Mouse (Mus musculus): ENCODE data around the gene Ythdf2. TPM values are rescaled to one million over a fixed set of nuclear protein-coding genes. Genes with fewer than 3 reads are reported as not detected.
"Not testable (repeated sequence)": the region's sequence is repeated elsewhere in the genome, so short reads cannot be mapped to it uniquely, and the experiment has no call there.

The Ythdf2 gene
- polyA plus RNA-seq (2012; rRNA removed), result 19.2 and 21.2 TPM in 2 replicates

DNA sequence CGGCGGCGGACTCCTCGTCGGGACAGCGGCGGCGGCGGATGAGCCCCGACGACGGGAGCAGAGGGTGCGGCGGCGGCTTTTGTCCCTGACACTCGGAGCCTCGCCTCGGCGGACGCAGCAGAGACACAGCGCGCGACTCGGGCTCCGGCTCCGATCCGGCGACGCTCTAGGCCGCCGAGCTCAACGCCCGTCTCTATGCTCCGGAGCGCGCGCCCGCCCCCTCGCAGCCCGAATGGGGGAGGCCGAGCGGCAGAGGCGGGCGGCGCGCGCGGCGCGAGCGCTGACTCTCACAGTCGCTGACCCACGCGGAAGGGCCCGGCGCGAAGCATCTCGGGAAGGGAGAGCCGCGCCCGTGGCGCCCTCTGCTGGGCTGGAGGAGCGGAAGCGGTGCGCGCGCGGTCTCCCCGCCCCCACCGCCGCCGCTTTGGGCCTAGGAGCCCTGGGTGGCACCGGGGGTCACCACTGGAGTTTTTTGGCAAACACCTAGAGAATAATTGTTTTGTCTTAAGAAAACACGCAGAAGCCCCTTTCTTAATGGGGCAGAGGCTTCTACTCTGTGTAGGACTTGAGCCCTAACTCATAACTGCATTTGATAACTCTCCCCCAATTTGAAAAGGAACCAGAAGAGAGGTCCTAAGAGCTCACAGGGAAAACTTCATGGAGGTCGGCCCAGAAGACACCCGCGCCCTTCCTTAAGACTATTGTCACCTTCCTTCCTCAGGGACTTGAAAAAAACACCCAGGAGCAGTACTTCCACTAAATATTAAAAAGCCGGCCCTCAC is at the start of gene Ythdf2:
Gene Ythdf2, minus strand, starts transcription at position 351 of the 782 bp plus-strand sequence.
- DNase-seq (ENCODE audit: low read depth), result no peak

DNA sequence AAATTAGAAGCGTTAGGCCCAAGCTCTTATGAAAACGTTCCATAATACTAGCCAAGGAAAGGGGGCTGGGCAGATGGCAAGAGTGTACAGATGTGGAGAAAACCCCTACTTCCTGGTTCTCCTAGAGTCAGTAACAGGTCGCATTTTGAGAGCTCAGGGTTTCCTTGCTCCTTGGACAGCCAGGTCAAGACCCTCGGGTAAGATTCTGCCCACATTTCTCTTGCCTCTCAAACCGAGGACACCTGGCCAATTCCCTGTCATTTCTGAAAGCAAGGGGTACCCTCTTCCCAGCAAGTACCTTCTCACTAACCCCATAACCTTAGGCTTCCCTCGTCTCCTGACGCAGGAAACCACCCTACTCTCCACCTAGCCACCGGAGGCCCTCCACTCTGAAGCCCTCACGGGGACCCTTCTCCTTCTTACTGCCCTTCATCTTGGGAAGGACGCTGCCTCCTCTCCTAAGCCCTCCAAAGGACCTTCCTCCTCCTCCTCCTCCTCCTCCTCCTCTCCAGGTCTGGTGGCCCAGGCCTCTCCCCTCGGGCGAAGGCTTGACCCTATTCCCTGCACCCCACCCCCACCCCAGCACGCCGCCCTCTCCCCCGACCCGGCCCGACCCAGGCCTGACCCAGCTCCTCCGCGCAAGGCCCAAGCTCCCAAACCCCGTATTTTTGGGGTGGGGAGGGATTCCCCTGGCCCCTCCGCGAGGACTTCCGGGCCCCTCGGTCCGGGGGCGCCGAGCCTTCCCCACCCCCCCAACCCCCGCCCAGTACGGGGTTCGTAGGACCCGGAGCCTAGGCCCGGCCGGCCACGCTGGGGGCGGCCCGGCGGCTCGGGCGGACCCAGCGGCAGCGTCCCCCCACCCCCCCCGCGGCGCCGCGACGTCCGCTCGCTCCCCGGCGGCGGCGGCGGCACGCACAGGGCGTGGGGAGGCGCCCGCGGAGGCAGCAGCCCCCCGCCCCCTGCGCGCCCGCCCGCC is 48.6 kb upstream of the Ythdf2 start:
- no peak for DNase-seq (ENCODE audit: low read depth)

DNA sequence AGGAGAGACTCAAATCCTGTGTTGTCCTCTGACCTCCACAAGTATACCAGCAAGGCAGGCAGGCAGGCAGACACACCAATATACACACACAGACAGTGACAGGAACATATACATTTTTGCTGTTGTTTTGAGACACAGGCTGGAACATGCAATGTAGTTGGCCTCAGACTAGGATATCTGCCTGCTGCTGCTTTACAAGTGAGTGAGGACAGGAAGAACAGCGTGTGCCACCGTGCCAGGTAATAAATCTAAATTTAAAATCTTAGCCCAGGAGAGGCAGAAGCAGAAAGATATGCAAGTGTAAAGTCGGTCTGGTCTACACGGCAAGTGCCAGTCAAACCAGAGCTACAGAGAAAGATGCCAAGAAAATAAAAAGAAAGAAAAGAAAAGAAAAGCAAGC is 47.1 kb upstream of the Ythdf2 start:
- no peak for DNase-seq (ENCODE audit: low read depth)

DNA sequence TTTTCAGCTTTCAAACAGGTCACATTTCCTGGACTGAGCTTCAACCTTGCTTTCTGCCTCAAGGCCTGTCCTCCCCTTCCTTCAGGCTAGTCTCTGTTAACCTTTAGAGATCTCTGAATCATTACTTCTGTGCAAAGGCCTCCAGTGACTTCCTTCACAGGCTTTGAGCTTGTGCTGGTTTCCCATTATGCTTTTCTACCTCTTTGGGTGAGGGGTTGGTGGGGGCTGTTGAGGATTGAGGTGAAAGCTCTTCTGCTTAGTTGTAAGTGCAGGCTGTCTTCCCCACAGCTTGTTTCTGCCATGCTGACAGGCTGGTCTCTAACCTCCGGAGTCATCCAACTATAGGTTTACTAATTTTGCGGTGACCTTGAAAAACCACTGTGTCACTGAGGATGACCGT is 44.3 kb upstream of the Ythdf2 start:
- DNase-seq (ENCODE audit: low read depth), result no peak

DNA sequence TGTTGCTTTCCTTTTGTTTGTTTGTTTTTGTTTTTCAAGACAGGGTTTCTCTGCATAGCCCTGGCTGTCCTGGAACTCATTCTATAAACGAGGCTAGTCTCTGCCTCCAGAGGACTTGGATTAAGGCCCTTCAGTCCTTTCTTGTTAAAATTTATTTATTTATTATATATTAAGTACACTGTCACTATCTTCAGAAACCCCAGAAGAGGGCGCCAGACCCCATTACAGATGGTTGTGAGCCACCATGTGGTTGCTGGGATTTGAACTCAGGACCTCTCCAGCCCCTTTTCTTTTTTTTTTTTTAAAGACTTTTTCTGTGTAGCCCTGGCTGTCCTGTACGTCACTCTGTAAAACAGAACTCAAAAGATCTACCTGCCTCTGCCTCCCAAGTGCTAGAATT is 42.9 kb upstream of the Ythdf2 start:
- no peak for DNase-seq (ENCODE audit: low read depth)

DNA sequence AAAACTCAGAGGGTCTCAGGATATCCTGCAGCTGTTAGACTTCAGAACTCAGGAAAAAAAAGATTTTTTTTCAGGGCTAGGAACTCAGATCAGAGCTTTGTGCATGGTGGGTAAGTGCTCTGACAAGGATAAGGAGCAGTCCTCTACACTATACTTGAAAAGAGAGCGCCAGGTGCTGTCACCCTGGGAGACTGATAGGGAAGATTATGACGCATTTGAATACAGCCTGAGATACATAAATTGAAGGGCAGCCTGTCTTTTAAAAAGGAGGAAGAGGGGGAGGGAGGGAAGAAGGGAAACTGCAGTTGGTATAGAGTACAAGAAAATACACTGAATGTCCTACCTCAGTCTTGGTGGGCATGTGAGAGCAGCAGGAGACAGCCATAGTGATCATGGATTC is 41.5 kb upstream of the Ythdf2 start:
- DNase-seq (ENCODE audit: low read depth), result no peak

DNA sequence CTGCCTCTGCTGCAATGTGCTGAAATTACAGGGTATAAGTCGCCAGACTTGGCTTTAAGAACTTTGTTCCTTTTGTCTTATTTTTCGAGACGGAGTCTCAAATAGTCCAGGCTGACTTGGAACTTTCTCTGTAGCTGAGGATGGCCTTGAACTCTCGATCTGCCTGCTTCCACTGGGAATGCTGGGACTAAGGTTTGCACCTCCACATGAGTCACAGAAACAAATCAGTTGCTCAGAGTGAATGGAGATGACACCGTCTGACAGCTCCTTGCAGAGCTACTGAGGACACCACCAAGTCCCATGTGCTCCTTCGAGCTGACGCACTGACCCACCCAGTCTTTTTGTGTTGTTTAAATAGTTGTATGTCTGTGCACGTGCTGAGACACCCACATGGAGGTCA is 41.0 kb upstream of the Ythdf2 start:
- no peak for DNase-seq (ENCODE audit: low read depth)

DNA sequence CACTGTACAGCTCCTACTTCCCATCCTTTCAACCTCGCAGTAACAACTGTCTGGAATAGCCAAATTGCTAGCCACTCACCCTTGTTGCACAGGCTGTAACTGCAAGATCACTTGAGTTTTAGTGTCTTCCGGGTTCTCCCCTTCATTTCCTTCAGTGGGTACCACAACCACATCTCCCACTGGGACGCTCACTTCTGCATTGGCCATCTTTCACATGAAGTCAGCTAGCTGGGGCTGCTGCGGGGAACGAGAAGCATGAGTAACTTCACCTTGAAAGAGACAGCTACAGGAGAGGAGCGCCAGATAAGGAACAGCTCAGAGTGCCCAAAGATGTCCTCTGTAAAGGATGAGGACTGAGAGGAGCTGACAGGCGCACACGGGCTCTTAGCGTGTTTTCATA is 39.5 kb upstream of the Ythdf2 start:
- DNase-seq (ENCODE audit: low read depth), result no peak

DNA sequence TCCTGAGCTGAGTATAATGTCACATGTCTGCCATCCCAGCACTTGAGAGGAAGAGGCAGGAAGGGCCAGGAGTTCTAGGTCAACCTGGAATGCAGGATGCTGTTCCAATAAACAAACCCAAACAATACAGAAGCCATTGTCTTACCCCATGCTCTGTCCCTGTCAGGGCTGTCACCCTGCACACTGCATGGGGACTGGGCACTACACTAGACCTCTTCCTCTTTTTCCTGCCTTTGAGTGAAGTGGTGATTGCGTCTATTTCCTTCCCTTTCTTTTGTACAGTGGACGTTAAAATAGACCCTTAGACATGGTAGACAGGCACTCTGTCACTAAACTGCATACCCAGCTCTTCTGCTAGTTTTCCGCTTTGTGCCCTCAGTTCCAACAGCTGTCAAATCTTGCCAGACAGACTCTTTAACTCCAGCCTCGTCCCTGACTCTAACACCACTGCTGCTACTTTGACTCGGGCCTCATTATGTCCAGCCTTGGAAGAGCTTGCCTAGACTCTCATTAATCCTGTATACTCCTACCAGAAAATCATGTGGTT is 35.4 kb upstream of the Ythdf2 start:
- DNase-seq (ENCODE audit: low read depth), result no peak

DNA sequence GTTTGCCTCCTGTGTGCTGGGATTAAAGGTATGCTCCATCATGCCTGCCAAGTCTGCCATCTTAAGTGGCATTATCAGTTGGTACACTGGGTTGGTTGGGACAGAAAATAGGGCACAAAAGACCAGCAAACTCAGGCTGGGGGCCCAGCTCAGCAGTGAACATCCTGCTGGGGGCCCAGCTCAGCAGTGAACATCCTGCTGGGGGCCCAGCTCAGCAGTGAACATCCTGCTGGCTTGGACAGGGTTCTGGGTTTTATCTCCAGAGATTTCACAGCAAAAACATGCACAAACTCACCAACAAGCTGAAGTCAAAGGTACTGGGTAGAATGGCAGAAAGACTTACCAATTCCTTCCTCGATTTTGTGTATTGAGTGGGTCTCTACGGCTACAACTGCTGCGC is 33.5 kb upstream of the Ythdf2 start:
- no peak for DNase-seq (ENCODE audit: low read depth)

DNA sequence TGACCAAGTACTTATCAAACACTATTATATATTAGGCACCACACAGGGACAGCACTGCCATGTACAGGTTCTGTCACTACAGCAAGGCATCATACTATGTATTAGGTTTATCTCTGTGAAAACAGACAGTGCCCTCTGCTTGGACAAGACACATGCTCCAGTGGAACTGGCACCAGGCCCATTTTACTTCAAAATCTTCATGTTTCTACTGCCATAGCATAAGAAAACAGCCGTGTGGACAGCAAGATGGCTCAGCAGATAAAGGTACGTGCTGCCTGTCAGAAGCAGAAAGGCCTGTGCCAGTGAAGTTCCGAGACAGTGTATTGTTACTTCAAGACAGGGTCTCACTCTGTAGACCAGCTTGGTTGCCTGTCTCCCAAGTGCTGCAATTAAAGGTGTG is 29.1 kb upstream of the Ythdf2 start:
- no peak for DNase-seq (ENCODE audit: low read depth)

DNA sequence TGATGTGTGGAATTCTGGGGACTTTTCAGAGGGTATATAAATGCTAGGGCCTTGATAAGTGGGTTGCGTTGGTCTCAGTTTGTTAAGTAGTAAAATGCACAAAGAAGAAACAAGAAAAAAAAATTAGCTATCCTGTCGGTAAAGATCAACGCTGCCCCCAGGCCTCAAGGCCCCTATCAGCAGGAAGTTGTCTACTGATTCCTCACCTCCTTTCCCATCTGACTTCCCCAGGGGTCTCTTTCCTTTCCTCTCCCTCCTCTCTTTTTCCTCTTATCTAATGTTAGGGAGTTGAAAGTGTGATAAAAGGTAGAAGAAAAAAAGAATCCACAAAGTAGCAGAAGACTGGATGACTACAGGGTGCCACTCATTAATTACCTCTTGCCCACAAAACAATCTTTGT is 28.3 kb upstream of the Ythdf2 start:
- DNase-seq (ENCODE audit: low read depth), result no peak

DNA sequence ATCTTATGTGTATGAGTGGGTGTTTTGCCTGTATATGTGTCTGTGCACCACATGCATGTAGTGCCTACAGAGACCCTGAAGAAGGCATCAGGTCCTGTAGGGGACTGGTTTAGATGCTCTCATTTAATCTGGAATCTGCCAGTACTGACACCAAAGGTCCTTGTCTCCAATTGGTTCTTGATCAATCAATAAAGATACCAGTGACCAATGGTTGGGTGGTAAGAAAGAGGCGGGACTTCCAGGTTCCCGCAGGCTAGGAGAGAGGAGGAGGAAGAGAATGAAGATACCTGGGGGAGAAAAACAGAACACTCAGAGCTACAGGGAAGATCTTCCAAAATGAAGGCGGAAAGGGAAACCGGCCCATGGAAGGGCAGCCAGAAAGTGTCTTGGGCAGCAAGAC is 26.3 kb upstream of the Ythdf2 start:
- no peak for DNase-seq (ENCODE audit: low read depth)

DNA sequence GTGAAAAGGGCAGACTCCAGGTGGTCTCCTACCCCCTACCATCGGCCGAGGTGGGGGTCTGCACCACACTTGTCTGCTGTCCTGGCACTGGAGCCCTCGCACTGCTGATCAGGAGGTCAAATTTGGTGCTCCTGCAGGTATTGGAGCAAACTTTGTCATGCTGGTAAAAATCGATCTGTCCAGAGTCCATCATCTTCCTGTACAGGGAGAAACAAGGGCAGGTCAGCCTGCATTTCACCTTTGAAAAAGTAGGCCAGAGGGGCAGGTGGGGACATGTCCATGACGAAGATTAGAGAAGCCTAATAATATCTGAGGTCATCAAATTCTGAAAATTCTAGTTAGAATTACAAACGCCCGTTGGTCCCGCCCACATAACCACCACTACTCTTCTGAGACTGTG is 22.6 kb upstream of the Ythdf2 start:
- DNase-seq (ENCODE audit: low read depth), result no peak

DNA sequence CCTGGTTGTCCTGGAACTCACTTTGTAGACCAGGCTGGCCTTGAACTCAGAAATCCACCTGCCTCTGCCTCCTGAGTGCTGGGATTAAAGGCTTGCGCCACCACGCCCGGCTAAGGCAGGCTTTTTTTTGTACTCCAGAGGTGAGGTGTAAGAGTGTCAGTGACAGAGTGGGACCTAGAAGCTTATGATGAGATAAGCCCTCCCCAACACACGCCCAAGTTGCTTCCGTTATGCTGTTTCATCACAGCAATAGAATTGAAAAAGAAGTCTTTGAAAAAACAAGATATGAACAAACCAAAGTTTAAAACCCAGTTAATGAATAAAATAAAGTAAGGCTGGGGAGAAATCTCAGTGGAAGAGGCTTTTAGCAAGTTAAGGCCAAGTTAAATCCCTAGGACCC is 18.3 kb upstream of the Ythdf2 start:
- DNase-seq (ENCODE audit: low read depth), result no peak

DNA sequence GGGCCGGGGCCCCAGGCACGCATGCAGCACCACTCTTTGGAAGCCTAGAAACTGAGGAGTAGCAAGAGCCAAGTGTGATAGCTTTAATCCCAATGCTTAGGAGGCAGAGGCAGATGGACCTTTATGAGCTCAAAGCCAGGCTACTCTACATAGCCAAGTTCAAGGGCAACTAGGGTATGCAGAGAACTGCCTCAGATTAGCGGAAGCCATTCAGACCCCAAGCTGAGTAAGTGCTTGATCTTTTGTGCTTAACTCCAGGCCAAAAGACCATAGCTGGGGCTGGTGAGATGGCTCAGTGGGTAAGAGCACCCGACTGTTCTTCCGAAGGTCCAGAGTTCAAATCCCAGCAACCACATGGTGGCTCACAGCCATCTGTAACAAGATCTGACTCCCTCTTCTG is 9.9 kb upstream of the Ythdf2 start:
- DNase-seq (ENCODE audit: low read depth), result not testable (repeated sequence)

DNA sequence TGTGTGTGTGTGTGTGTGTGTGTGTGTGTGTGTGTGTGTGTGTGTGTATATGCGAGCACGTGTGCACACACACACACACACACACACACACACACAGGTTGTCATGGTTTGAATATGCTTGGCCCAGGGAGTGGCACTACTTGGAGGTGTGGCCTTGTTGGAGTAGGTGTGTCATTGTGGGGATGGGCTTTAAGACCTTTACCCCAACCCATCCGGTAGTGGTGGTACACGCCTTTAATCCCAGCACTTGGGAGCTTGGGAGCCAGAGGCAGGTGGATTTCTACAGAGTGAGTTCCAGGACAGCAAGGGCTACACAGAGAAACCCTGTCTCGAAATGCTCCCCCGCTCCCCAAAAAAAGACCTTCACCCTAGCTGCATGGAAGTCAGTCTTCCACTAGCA is 6.3 kb upstream of the Ythdf2 start:
- not testable (repeated sequence) for DNase-seq (ENCODE audit: low read depth)

DNA sequence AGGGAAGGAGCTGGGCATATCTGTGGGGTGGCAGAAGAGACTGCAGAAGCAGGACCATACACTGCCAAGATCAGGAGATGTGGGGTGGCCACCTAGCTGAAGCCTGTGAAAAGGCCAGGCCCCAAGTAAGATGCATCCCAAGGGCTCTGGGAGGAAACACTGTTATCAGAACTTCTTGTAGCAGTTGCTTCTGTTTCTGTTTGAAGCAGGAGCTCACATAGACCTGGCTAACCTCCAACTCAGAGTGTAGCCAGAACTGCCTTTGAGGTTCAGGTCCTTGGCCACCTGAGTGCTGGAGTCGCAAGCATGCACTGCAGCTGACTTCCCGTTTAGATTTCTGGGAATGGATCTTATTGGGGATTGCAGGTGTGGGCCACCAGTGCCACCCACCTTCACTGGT is 5.7 kb upstream of the Ythdf2 start:
- no peak for DNase-seq (ENCODE audit: low read depth)

DNA sequence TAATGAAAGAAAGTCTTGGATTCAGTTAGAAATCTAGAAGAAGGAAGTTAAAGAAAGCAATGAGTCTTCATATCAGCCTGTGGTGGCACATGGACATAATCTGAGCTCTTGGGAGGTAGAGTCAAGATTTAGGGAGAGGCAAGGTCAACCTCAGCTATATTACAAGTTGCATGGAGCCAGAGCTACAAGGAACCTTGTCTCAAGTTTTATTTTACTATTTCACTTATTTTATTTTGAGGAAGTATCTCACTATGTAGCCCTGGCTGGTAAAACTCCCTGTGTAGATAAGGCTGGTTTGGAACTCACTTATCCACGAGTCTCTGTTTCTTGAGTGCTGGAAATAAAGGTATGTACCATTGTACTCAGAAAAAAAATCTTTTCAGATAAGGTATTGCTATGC is 4.5 kb upstream of the Ythdf2 start:
- no peak for DNase-seq (ENCODE audit: low read depth)

DNA sequence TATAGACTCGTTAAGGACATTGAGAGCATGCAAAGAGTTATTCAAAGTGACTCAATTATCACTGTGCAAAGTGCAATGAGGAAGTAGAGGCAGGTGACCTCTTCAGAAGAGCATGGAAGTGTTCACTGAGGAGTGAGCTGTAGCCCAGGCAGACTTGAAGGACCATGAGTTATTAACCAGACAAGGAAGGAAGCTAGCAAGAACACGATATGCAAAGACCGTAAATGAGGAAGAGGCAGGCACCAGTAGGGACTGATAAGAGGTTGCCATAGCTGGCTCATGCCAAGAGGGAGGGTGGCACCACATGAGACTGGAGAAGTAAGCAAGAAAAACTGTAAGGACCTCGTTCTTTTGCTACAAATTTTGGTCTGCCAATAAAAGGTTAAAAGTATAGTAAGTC is 2.7 kb upstream of the Ythdf2 start:
- DNase-seq (ENCODE audit: low read depth), result no peak

DNA sequence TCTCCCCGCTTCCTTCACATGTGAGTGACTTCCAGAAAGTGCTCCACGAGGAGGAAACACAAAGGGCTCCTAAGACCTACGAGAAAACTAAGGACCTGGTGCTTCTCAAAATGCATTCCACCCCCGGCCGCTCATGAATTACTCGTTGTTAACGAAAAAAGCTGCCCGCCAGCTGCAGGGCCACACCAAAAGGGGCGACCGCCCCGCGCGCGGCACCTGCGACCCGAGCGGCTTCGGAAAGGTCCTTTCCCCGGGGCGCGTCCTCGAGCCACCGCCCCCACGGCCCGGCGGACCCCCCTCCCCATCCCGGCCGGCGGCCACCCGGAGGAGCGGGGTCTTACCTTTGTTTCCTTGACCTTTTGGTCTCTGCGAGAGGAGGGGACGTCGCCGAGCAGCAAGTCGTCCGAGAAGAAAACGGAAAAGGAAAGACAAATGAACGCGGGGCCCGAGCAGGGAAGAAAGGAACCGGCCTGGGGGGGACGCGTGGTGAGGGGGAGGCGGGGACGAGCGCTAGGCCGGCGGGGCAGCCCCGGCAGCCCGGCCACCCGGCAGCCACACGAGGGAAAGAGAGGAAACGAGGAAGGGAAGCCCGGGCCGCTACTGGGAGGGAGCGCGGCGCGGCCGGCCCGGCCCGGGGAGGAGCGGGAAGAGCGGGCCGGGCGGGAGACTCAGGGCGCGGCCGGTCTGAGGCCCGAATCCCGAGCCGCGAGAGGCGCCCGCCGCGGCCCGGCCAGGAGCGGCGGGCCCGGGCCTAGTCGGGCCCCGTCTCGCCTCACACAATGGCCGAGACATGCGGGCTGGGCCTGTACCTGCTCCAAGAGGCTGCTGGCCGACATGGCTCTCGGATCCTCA is 786 bp downstream of the Ythdf2 start:
- DNase-seq (ENCODE audit: low read depth), result no peak

DNA sequence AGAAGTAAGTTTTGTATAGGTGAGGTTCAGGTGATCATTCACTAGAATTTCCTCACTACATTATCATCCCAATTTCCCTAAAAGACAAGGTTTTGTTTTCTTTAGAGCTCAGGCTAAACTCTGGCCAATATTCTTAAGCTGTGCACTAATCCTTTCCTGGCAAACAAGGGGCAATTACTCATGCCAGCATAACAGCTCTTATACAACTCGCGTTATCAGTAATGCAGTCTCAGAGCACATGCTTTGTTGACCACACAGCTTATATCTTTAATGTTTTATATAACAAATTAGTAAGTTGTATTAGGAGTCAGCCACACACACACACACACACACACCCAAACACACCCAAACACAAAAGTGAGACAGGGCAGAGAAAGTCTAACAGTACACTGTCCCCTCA is 1.8 kb downstream of the Ythdf2 start:
- DNase-seq (ENCODE audit: low read depth), result peak; percentile 80

All from gonadal fat pad, adult 2 months (tissue).